Mouse (Mus musculus) right cerebral cortex, postnatal 10 days (tissue): ENCODE data around the gene Acot11.
"Not testable (repeated sequence)": the region's sequence is repeated elsewhere in the genome, so short reads cannot be mapped to it uniquely, and the experiment has no call there.

Experiments used
- DNase-seq, 2 experiments: peaks; one replicate each; pipeline ENCODE4 v3.0.0; 2021; ENCODE audit warnings: low spot score in 2 of 2

Gene Acot11

GRCm38 (mm10) chr4:106778116-106778788 is 26.5 kb downstream of the Acot11 start:
- DNase-seq = peak; percentile 95 to 96

DNA sequence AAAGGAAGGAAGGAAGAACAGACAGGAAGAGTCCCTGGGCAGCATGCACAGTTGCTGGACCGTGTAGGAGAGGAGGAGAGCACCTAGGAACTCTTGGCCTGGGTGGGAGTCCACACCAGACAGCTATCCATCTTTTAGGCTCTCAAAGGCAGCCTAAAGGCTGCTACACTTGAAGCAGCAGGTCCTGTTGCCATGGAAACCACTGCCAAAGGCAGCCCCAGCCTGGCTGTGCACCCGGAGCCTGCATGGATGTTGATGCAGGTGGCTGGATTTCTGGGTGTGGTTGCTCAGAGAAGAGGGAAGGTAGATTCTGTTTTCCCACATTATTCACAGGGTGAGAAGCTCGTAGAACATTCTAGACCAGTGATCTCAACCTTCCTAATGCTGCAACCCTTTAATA is 27.8 kb downstream of the Acot11 start:
- peak; percentile 87 to 92 for DNase-seq

DNA sequence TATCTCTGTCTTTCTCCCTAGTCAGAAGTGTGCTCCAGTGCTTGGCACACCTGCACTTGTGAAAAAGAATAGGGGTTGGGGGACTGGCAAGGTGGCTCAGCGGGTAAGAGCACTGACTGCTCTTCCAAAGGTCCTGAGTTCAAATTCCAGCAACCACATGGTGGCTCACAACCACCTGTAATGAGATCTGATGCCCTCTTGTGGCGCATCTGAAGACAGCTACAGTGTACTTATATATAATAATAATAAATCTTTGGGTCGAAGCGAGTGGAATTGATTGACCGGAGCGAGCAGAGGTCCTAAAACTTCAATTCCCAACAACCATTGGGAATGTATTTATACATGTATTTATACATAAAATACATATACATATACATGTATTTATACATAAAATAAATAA is 29.0 kb downstream of the Acot11 start:
- not testable (repeated sequence) for DNase-seq

DNA sequence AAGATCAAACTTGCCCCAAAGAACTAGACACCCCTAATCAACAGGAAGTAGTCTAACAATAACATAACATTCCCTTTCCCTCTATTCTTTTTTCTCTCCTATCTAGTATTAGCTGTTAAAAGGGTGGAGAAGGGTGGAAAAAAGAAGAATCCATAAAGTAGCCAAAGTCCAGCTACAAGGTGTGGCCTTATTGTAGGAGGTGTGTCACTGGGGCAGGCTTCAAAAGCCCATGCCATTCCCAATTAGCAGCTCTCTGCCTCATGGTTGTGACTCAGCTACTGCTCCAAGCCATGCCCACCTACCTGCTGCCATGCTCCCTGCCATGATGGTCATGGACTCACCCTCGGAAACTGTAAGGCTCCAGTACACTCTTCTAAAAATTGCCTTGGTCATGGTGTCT is 32.2 kb downstream of the Acot11 start:
- no peak for DNase-seq

DNA sequence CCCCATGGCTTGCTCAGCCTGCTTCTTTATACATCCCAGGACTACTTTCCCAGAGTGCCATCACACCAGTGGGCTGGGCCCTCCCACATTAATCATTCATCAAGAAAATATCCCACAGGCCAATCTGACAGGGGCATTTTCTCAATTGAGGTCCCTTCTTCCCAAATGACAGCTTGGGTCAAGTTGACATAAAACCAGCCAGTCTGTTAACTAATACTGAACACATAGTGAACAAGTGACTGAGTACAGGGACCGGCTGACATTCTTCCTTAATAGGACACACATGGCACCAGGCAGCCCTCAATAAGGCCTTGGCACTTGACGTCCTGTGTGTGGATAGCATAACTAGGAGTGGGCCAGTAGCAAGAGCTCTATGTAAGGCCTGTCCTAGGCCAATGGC is 35.5 kb downstream of the Acot11 start:
- DNase-seq = no peak

- no peak for DNase-seq
Measured at GRCm38 (mm10) chr4:106764166-106764565, 40.6 kb downstream of the Acot11 start.

GRCm38 (mm10) chr4:106751726-106752125 is 53.1 kb downstream of the Acot11 start:
- no peak for DNase-seq

DNA sequence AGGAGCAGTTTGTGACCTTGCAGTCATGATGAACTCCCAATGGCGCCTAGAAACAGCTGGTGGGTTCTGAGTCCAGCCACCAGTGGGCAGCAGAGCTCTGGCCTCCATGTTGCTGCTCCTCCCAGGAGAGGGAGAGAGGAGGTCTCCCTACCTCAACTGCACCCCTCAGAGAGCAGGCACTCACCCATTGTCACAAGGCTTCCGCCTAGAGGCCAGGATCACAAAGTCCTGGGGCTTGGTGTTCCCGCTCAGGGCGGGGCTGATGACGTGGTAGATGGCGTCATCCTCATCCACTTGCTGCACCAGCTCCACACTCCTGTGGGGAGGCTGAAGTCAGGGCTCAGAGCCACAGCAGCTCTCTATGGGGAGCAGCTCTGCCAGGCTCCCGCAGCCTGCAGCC is 55.1 kb downstream of the Acot11 start:
- DNase-seq = peak; percentile 88 to 91

DNA sequence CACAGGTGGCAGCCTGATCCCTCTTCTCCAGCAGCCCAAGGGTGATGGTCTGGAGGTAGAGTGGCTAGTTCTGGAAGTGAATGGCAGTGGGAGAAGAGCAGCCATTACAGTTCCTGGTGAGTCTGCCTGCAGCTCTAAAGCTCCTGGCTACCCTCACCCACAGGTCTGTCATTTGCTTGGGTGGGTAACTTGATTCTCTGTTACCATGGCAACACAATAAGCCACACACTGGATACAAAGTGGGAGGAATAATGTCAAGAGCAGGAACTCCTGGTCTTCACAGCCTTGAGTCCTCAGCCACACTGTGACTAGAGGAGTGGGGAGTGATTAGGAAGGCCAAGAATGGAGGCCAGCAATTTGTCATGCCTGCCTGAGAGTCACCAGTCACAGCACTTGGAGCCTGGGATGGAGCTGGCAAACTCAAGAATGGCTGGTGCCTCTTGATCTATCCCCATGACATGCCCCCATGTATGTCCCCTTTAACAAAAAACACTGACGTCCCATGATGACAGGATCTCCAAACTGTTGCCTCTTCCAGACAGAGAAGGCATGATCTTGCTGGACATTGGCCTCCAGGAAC is 57.7 kb downstream of the Acot11 start:
- DNase-seq = no peak

DNA sequence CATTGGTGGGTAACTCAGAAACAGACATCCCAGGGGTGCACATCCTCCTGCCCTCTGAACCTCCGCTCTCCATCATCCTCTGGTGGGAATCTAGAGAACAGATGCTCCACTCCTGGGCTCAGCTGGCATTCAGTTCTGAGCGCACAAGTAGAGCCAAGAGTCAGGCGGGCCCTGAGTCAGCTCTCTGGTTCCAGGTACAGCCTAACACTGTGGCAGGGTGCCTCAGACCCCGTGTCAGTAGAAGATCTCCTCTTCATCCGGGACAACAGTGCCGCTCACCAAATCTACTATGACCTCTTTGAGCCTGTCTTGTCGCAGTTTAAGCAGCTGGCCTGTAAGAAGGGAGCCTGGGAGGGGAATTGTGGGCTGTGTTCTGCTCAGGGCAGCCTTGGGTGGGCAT is 58.9 kb downstream of the Acot11 start:
- DNase-seq = no peak

GRCm38 (mm10) chr4:106737904-106738303 is 66.9 kb downstream of the Acot11 start:
- DNase-seq = no peak

DNA sequence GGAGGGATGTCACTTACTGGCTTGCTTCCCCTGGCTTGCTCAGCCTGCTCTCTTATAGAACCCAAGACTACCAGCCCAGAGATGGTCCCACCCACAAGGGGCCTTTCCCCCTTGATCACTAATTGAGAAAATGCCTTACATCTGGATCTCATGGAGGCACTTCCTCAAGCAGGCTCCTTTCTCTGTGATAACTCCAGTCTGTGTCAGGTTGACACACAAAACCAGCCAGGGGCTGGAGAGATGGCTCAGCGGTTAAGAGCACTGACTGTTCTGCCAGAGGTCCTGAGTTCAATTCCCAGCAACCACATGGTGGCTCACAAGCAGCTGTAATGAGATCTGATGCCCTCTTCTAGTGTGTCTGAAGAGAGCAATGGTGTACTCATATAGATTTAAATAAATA is 67.9 kb downstream of the Acot11 start:
- DNase-seq = not testable (repeated sequence)

- DNase-seq = no peak
Measured at GRCm38 (mm10) chr4:106733636-106734035, 71.2 kb downstream of the Acot11 start, which contains the start of gene Fam151a. Gene Fam151a (plus strand): TSS chr4:106733889.

DNA sequence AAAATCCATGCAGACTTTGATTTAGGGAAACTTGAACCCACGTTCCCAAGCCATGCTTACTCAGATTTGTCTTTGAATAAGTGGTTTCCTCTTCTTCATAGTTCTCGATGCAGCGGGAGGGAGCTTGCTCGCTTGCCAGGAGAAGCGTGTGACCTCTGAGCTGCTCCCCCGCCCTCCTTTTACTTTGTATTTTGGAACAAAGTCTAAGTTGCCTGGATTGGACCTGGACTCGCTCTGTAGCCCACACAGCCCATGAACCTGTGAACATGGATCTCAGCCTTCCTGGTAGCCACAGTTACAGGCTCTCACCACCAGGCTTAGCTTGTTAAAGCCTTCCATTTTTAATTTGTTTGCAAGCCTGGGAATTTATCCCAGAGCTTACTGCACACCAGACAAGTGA is 74.0 kb downstream of the Acot11 start, which contains the start of gene Mroh7:
Mroh7 (minus strand) TSS at position 112 of the 400 bp plus-strand sequence.
- DNase-seq = no peak

- no peak for DNase-seq
Measured at GRCm38 (mm10) chr4:106720631-106721030, 84.2 kb downstream of the Acot11 start.

GRCm38 (mm10) chr4:106713622-106714021 is 91.2 kb downstream of the Acot11 start:
- DNase-seq = no peak

DNA sequence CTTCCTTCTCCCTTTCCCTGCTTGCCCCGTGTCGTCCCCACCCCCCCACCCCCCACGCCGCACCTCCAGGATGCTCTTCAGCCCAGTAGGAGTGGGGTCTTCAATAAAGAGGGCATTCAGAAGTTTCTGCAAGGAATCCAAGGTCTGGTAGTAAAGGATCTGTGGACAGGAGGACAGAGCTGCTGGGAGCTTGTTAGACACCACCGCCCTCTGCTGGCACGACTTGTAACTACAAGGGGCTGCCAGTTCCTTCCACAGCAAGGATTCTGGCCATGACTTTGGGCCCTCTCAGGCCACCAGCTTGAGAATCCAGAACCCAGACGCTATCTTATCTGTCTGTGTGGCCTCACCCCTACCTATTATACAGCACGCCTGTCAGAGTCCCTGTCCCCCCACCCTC is 96.4 kb downstream of the Acot11 start:
- DNase-seq = peak; percentile 79 to 88

DNA sequence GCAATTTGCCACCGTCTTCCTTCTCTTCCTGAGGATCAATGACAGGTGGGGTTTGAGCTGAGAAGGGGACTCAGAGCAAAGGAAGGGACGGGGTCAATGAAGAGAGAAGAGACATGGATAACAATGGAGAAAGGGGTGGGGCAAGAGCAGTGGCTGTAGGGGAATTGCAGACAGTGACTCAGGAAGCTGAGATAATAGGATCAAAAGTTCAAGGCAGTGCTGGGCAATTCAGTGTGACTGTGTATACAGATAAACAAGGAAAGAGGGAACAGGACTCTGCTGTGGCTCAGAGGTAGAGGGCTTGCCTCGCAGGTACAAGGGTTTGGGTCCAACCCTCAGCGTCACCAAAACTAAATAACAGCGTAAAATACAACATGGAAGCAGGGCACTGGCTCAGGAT is 96.8 kb downstream of the Acot11 start:
- no peak for DNase-seq

GRCm38 (mm10) chr4:106705096-106705665 is 99.6 kb downstream of the Acot11 start:
- DNase-seq = no peak

- DNase-seq = peak; percentile 76 to 84
Measured at GRCm38 (mm10) chr4:106704416-106704815, 100.4 kb downstream of the Acot11 start.

DNA sequence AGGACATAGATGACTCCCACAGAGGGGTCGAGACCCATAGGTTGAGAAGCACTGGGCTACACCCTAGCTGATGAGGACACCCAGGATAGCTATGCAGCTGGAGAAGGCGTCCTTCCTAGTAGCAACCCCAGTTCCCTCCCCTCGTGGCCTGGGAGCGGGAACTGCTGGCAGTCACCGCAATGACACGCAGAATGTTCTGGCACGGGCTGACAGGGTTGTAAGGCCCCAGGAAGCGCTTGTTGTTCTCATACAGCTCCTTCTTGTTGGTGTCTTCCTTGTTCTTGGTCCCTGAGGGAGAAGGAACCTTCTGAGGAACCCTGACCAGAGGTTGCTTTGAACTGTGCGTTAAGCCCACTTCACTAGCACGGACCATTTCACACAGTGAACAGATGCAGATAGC is 100.8 kb downstream of the Acot11 start:
- no peak for DNase-seq

DNA sequence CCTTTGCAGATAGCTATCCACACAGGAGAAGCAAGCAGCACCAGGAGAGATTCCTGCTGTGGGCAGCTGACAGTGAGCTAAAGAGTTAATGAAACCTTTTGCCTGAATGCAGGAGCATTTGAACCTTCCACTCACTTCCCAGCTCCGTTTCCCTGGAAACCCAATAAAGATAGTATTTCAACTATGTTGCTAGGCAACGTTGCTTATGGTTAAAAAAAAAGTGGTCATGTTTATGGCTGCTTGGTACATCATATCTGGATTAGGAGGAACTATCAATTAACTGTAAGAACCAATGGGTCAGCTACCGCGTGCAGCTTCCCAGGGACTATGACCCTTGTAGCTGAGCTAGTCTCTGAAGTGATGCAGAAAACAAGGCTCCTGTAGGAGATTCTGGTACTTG is 104.0 kb downstream of the Acot11 start:
- peak; percentile 38 to 61 for DNase-seq

DNA sequence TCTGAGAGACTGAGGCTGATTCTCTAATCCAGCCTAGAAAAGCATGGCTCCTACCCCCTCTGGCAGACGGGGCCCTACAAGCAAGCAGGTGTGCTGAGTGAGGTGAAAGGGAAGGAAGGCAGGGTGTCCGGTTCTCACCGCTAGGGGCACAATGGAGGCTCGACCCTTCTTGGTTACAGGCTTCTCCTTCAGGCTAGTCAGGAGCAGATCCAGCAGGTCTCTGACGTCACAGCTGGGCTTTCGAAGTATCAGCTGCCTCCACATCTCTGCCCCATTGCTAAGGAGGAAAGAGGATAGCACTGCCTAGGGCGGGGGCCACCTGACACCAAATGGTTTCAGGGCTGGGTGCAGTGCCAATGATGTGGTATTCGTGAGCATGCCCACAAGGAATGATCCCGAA is 104.8 kb downstream of the Acot11 start:
- peak; percentile 47 to 66 for DNase-seq
